Mouse (Mus musculus) bone marrow, adult 2 months (tissue): ENCODE data around the gene Sorcs1. TPM values are rescaled to one million over a fixed set of nuclear protein-coding genes. Genes with fewer than 3 reads are reported as not detected.

Experiments
- H3K27ac ChIP-seq: fragments of 200-500 bp; 2 replicates; pipeline ENCODE4 v1.5.1; 2012; ENCODE audit warnings: low read depth, mild to moderate bottlenecking, control low read depth, inconsistent platforms, low read length; ENCODE audit not compliant: control insufficient read depth, poor library complexity, insufficient read depth
- H3K4me1 ChIP-seq: fragments of 200-500 bp; 2 replicates; pipeline ENCODE4 v1.6.1; 2011; ENCODE audit warnings: low read length; ENCODE audit not compliant: control insufficient read depth, insufficient read depth
- H3K4me3 ChIP-seq: fragments of 200-500 bp; replicated peaks from 2 replicates; pipeline ENCODE3; 2011; ENCODE audit warnings: mild to moderate bottlenecking, low read depth, low read length, control low read depth; ENCODE audit not compliant: control insufficient read depth
- CTCF ChIP-seq: fragments of 200-500 bp; IDR thresholded peaks from 2 replicates; pipeline ENCODE4 v1.5.1; 2011; ENCODE audit warnings: low read length, control low read depth; ENCODE audit not compliant: control insufficient read depth, insufficient read depth
- POLR2A ChIP-seq: fragments of 200-500 bp; IDR thresholded peaks from 2 replicates; pipeline ENCODE4 v1.6.1; 2011; ENCODE audit warnings: low read depth, mild to moderate bottlenecking, control low read depth, low read length, borderline replicate concordance; ENCODE audit not compliant: control insufficient read depth
- WGBS: fragments of 180-500 bp; shearing (Covaris S2); methylation state at CpG from one replicate; pipeline ENCODE4 v1.1.7; 2018; 5-methylcytosine and 5-hydroxymethylcytosine counted together
- polyA plus RNA-seq: library from polyadenylated mRNA; stranded (reverse); fragments of >200 nt; gene quantifications from 2 replicates; pipeline ENCODE4 v1.2.4, GENCODE M21; 2011; ENCODE audit warnings: low replicate concordance; ENCODE audit not compliant: missing spikeins, insufficient read depth, insufficient read length

Sorcs1 gene
- polyA plus RNA-seq, 1 experiment = not detected

DNA sequence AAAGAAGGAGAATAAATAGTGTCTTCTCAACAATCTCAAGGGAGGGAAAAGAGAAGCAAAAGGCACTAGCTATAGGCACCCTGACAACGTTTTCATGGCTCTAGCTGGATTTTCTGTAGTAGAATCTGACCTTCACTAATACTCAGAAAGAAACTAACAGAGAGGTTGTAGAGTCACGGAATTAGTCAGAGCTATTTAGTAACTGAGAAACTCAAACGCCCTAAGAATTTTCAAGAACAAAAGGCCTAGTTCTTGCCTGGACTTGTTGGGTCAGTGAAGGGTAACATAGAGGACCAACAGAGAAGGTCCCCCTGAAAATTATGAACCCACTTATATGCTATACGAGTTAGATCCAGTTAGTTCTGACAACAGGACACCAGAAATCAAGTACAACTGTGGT, 81.1 kb downstream of the Sorcs1 start:
- no peak overlapping the region for H3K27ac ChIP-seq

DNA sequence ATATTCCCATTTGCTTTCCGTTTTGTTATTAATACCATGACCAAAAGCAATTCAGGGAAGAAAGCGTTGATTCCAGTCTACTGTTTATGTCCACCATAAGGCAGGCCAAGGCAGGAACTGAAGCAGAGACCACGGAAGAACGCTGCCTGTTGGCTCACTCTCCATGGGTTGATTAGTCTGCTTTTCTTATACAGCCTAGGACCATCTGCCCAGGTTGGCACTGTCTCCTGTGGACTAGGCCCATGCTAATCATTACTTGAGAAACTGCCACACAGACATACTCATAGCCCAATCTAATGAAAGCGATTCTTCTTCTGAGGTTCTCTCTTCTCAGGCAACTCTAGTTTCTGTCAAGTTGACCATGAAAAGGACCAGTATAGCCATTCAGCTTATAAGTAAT, 92.3 kb downstream of the Sorcs1 start:
- Histone ChIP-seq H3K4me1 (no peaks in the 10 kb centered on the region), H3K27ac (no peak overlapping the region), H3K4me3 (no peak overlapping the region)
- WGBS = 84% methylated on average over 5 of the region's 5 CpGs
- TF ChIP-seq CTCF (no peak), POLR2A (no peak)

More for the DNA sequence above, 81.1 kb downstream of the Sorcs1 start:
- 74% methylated on average over 4 of the region's 4 CpGs for WGBS
- H3K4me3 ChIP-seq = no peak overlapping the region
- no peaks in the 10 kb centered on the region for H3K4me1 ChIP-seq
- TF ChIP-seq CTCF (no peak), POLR2A (no peak)

DNA sequence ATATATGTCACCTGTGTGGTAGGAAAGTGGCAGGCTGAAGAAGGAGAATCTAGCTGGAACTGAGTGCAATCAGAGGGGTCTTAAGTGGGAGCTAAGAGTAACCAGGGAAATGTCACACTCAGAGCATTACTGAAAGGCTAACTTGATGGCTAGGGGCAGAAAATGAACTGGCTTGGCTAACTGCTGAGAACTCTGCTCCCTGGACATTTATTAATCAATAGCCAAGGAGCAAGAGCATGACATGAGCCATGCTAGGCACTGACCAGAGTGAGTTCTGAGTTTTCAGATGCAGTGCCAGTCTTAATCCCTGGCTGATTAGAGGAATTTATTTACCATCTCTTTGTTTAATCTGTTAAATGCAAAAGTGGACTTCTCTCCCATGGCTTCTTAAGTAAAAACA, 95.5 kb downstream of the Sorcs1 start:
- no peaks in the 10 kb centered on the region for H3K4me1 ChIP-seq
- H3K4me3 ChIP-seq = no peak overlapping the region
- H3K27ac ChIP-seq = no peak overlapping the region
- TF ChIP-seq POLR2A = no peak
- TF ChIP-seq CTCF = no peak

GRCm38 (mm10) chr19:50569669-50570195, 108.7 kb downstream of the Sorcs1 start:
- TF ChIP-seq CTCF (no peak), POLR2A (no peak)
- no peak overlapping the region for H3K27ac ChIP-seq
- no peaks in the 10 kb centered on the region for H3K4me1 ChIP-seq
- H3K4me3 ChIP-seq = no peak overlapping the region
- 66% methylated on average over 1 of the region's 1 CpGs for WGBS

DNA sequence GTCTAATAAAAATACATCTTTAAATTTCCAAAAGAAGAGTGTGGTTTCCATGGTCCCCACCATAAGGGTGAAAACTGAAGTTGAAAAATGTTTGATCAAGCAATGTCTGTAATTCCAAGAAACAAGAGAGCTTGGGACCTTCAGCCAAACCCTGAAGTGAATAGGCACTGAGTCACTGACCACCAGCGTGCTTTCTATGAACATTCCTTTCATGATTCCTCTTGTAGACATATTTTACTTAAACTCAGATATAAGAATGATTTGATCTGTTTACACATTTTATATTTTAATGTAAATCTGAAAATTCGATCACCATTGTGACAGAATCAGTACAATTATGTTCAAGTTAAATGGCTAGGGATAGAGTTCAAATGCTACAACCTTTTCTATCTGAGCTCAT, 112.1 kb downstream of the Sorcs1 start:
- Histone ChIP-seq H3K4me3 (no peak overlapping the region), H3K4me1 (no peaks in the 10 kb centered on the region), H3K27ac (no peak overlapping the region)
- TF ChIP-seq POLR2A = no peak
- no peak for TF ChIP-seq CTCF
- whole genome bisulfite sequencing = 73% methylated on average over 2 of the region's 2 CpGs

DNA sequence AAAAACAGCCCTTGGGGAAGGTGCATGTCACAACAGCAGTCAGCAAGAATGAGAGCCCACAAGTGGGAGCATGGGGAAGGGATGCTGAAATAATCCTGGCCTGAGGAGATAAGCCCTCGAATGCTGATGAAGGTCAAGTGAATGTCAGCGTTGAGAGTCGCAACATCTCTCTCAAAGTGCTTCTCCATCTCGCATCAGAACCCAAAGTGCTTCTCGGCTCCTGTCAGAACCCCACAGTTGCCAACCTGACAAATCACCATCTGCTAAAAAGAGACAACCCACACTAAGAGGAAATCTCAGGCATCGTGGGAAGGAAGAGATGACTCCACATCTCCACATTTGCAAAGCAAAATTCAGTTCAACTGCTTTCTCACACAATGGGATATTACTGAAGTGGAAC, 119.7 kb downstream of the Sorcs1 start:
- WGBS = 51% methylated on average over 6 of the region's 6 CpGs

DNA sequence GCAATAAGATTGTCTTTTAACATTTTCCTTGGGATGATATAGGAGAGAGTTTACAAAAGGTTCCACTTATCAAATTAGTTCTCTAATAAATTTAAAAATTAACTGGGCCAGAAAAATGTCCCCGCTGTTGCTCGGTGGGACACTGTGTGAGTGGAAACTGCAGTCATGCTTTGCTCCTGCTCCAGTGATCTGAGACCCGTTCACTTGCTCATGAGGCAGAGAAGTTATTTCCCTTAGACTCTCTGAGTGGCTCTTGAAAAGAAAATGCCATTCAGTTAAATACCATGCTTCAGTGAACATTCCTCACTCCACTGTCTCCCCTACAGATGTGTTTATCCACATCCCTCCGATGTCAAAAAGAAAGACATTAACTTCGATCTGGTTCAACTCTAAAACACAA, 144.4 kb downstream of the Sorcs1 start:
- WGBS = 79% methylated on average over 5 of the region's 5 CpGs

More for the DNA sequence above, 119.7 kb downstream of the Sorcs1 start:
- no peak overlapping the region for H3K27ac ChIP-seq
- H3K4me3 ChIP-seq = no peak overlapping the region
- TF ChIP-seq POLR2A (no peak), CTCF (no peak)
- H3K4me1 ChIP-seq = no peaks in the 10 kb centered on the region

DNA sequence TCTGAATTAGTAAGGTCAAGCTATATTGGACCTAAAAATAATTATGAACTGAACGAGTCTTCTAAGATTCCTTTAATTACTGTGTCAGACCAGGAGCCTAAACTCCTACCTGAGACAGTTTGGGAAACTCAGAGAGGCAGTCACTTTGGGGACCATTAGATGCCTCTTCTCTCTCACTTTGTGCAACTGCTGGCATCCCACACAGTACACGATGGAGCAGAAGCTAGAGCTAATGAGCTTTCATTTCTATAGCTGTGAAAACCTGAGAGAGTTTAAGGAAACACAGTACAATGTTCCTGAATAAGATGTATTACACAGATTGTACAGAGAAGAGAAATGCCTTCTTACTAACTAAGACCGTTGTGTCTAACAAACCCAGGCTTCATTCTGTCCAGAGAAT, 150.6 kb downstream of the Sorcs1 start:
- H3K27ac ChIP-seq = no peak overlapping the region
- no peak for TF ChIP-seq CTCF
- TF ChIP-seq POLR2A = no peak
- no peak overlapping the region for H3K4me3 ChIP-seq
- 72% methylated on average over 3 of the region's 3 CpGs for WGBS
- H3K4me1 ChIP-seq = no peaks in the 10 kb centered on the region

More for the DNA sequence above, 144.4 kb downstream of the Sorcs1 start:
- Histone ChIP-seq H3K27ac (no peak overlapping the region), H3K4me3 (no peak overlapping the region), H3K4me1 (no peaks in the 10 kb centered on the region)
- TF ChIP-seq CTCF = no peak
- TF ChIP-seq POLR2A = no peak

DNA sequence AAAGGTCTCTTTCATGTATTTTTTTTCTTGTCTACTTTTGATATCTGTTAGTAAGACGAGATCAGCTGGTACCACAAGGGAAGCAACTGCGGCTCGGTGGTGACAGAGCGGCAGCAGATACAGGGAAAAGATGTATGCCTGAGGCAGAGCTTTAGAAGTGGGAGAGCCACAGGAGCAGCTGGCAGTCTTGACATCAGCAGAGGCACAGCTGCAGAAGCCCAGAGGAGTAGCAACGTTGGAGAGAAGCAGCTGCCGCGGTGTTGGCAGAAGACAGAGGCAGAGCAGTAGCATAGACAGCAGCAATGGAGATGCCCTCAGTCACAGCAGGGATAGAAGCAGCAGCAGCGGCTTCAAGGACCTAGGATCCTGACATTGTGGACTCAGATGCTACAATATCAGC, 152.4 kb downstream of the Sorcs1 start:
- Histone ChIP-seq H3K4me1 (no peaks in the 10 kb centered on the region), H3K27ac (no peak overlapping the region), H3K4me3 (no peak overlapping the region)
- WGBS = 74% methylated on average over 8 of the region's 8 CpGs
- no peak for TF ChIP-seq POLR2A
- TF ChIP-seq CTCF = no peak
